Mouse (Mus musculus): ENCODE data around the gene Pdxk. TPM values are rescaled to one million over a fixed set of nuclear protein-coding genes. Genes with fewer than 3 reads are reported as not detected.
A peak's percentile ranks its signal among the peaks of the same experiment; 100 is the strongest.
"Not testable (repeated sequence)": the region's sequence is repeated elsewhere in the genome, so short reads cannot be mapped to it uniquely, and the experiment has no call there.

Pdxk gene
- total RNA-seq, 2 experiments from 2014 or later = 10.2 to 11.1 TPM

DNA sequence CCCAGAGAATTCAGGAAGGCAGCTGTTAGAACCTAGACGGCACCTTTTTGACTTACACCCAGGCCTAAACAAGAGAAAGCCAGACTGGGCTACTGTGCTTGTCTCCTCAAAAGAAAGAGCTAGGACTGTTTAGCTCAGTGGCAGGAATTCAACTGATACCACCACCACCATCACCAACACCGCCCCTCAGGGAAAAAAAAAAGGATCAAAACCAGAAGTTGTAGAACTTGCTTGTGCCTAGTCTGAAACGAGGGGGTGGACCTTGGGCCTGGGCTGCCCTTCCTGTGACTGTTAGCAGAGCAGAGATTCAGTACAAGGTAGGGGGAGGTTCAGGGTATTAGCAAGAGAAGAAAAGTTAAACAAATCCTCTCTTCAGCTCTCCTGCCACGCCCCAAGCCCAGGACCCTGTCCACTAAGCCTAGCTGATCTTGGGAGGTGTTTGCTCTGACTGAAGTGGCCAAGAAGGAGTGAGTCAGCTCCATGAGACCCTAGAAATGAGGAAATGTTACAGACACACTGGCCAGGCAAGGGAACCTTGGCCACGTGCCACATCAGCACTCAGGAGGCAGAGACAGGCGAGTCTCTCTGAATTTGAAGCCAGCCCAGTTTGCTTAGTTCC, 38.5 kb downstream of the Pdxk start:
- DNase-seq = peak in 1 of 2 experiments; percentile 40
- intact Hi-C loops (cut with DNase I) = no loop called here

- intact Hi-C loops (cut with DNase I) = no loop called here
- DNase-seq = peak; percentile 81 to 84
Observed at GRCm38 (mm10) chr10:78425181-78426041, 39.4 kb downstream of the Pdxk start, which contains the start of gene Cstb. Cstb (plus strand) TSS chr10:78425669.

DNA sequence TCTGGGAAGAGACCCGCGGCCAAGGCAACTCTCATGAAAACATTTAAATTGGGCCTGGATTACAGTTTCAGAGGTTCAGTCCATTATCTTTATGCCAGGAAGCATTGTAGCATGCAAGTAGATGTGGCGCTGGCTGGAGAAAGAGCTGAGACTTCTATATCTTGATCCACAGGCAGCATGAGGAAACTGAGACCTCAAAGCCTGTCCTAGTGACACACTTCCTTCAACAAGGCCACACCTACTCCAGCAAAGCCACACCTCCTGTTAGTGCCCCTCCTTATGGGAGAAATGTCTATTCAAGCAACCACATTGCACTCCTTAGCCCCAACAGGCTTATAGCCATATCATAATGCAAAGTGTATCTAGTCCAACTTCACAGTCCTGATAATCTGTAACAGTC, 42.2 kb downstream of the Pdxk start:
- DNase-seq = no peak
- intact Hi-C loops (cut with DNase I) = no loop called here

- no peak for DNase-seq
- intact Hi-C loops (cut with DNase I) = no loop called here
Observed at GRCm38 (mm10) chr10:78420929-78421328, 43.8 kb downstream of the Pdxk start.

GRCm38 (mm10) chr10:78418791-78419190, 46.0 kb downstream of the Pdxk start:
- DNase-seq = no peak
- intact Hi-C loops (cut with DNase I) = no loop called here

- DNase-seq = no peak
- intact Hi-C loops (cut with DNase I) = no loop called here
Observed at GRCm38 (mm10) chr10:78417888-78418287, 46.9 kb downstream of the Pdxk start.

GRCm38 (mm10) chr10:78414936-78415335, 49.8 kb downstream of the Pdxk start:
- DNase-seq; intact Hi-C loops (cut with DNase I): not testable (repeated sequence)

DNA sequence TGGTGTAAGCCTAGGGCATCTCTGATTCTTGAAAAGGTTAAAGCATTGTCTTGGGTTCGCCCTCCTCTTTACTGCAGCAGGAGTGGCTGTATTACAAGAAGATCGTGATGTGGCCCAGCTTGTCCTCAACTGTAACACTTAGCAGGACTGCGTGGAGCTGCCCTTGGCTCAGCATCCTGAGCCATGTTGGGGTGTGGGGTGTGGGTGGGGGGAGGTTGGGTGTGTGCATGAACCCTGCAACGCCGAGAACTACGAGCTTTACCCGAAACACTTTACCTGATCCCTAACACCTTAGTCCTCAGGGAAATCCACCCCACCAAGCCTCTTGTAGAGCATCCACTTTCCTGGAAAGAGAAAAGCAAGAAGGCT, 51.6 kb downstream of the Pdxk start:
- no peak for DNase-seq
- intact Hi-C loops (cut with DNase I) = no loop called here

DNA sequence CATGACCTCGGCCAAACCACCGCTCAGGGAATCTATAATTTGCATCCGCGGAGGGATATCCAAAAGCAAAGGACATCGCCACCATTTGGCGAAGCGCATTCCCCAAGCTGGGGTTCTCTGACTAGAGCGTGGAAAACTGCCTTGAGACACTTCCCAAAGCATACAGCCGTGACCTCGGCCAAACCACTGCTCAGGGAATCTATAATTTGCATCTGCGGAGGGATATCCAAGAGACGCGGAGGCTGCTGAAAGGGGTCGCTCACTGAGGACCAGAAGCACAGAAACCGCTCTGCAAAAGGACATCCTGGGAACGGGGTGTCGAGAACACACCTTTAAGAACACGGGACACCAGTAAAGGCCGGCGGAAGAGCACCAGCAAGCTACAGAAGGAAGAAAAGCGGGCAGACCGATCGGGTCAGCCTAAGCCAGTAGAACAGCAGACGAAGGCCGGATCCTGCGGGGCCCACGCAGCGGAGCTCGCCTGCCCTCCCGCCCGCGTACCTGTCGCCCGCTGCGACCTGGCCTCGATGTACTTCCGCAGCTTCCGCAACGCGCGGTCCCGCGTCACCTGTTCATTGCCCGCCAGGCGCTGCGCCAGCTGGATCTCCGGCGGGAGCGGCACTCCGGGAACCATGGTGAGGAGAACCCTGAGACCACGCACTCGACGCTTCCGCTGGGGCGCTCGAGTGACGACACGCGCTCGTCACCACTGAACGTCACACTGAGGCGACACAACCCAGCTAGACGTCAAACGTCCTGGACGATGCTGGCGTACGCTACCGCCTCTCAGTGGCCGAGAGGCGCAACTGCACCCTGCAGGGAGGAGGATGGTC, 52.2 kb downstream of the Pdxk start, which contains the start of gene Rrp1:
Gene Rrp1, minus strand, starts transcription at position 725 of the 833 bp plus-strand sequence.
- intact Hi-C loops (cut with DNase I) = no loop called here
- peak; percentile 91 to 97 for DNase-seq

- intact Hi-C loops (cut with DNase I) = no loop called here
- no peak for DNase-seq
Observed at GRCm38 (mm10) chr10:78411851-78412250, 52.9 kb downstream of the Pdxk start.

- no peak for DNase-seq
- intact Hi-C loops (cut with DNase I) = loop anchor here (10.0 kb wide), 1 partner anchor 394 kb away; the partner anchor contains the start of gene Pfkl
Observed at GRCm38 (mm10) chr10:78409035-78409788, 55.6 kb downstream of the Pdxk start.

DNA sequence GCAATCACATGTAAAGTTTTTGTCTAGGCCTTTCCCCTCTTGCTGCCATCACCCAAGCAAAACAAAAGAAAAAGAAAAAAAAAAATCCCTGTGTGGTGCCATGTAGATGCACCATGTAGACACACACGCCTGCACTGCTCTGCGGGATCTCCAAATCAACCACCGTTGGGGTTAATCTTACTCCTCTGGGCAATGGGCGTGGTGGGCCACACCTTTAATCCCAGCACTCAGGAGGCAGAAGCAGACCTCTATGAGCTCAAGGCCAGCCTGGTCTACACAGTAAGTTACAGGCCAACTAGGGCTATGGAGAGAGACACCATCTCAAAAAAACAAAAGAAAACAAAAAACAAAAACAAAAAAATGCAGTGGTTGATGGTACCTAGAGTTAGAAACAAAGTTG, 57.6 kb downstream of the Pdxk start:
- no peak for DNase-seq
- intact Hi-C loops (cut with DNase I) = loop anchor here (10.0 kb wide), 1 partner anchor 392 kb away; the partner anchor contains the start of gene Pfkl

- intact Hi-C loops (cut with DNase I) = loop anchor here (10.0 kb wide), 1 partner anchor 391 kb away; the partner anchor contains the start of gene Pfkl
- no peak for DNase-seq
Observed at GRCm38 (mm10) chr10:78406152-78406551, 58.6 kb downstream of the Pdxk start.

GRCm38 (mm10) chr10:78402301-78402922, 62.4 kb downstream of the Pdxk start:
- no peak for DNase-seq
- intact Hi-C loops (cut with DNase I) = loop anchor here (5.0 to 10.0 kb wide), 2 partner anchors 215 to 388 kb away; partner anchors contain the start of genes Pfkl and Pwp2

GRCm38 (mm10) chr10:78401127-78401526, 63.6 kb downstream of the Pdxk start:
- intact Hi-C loops (cut with DNase I) = loop anchor here (5.0 to 10.0 kb wide), 2 partner anchors 214 to 386 kb away; partner anchors contain the start of genes Pfkl and Pwp2
- DNase-seq = no peak

GRCm38 (mm10) chr10:78399090-78399657, 65.6 kb downstream of the Pdxk start:
- intact Hi-C loops (cut with DNase I) = no loop called here
- peak in 1 of 2 experiments; percentile 41 for DNase-seq

GRCm38 (mm10) chr10:78396625-78396885, 68.2 kb downstream of the Pdxk start:
- intact Hi-C loops (cut with DNase I) = loop anchor here (1.0 kb wide), 1 partner anchor 117 kb away; no protein-coding TSS in a partner anchor

DNA sequence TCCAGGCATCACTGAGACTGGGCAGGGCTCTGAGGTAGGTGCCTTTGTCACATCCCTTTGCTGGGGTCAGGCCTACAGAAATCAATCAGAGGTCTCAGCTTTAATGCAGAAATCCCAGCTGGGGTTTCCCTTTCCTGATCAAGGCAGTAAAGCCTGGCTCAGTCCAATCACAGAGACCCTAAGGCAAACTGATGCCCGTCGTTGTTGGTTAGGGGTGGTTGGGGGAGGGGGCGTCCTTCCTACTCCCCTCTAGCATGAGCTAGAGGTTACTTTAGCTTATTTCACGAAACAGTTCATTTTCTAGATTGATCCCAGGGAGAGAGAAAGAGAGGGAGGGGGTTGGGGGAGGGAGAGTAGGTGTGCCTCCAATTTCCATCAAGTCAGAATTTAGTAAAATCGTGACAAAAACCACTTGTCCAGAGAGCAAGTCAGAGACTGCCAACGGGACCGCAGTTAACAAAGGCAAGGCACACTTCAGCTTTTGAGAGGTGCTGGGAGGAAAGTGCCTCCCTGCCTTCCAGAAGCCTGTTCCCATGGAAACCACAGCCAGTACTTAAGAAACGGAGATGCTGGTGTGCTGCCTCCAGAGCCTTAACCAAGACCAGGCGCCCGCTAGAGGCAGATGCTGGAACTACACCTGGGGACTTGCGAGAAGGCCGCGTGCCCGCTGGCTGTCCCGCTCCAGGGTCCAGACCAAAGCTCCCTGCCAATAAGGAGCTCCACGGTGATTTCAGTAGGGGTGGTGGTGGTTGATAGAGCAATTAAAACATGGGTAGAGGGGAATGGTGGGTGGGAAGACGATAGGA, 68.8 kb downstream of the Pdxk start:
- DNase-seq = peak; percentile 93 to 98
- intact Hi-C loops (cut with DNase I) = loop anchor here (1.0 to 2.0 kb wide), 2 partner anchors 73 to 117 kb away; no protein-coding TSS in a partner anchor

More at GRCm38 (mm10) chr10:78396625-78396885, 68.2 kb downstream of the Pdxk start:
- DNase-seq = no peak

Measured in heart, postnatal 14 days (tissue).